Mouse (Mus musculus): ENCODE data around the gene Plcb1.

Gene Plcb1

GRCm38 (mm10) chr2:135403344-135403743 is 617.5 kb downstream of the Plcb1 start:
- DNase-seq (ENCODE audit: low read depth, low spot score): no peak

DNA sequence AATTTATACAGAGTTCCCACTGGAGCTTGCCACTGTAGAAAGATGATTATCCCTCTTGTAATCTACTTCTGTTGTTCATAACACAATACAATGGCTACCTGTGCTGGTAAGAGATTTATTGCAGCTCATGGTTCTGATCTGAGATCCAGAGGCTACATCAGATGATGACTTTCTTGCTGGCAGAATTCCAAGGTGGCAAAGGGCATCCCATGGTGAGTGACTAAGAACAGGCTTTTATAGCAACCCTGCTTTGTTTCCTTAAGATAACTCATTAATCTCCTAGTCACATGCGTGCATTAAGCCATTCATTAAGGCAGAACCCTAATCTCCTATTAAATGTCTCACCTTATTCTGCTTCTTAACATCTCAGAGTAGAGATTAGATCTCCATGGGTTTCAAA is 618.2 kb downstream of the Plcb1 start:
- DNase-seq (ENCODE audit: low read depth, low spot score): no peak

- no peak for DNase-seq (ENCODE audit: low read depth, low spot score)
Observed at GRCm38 (mm10) chr2:135409418-135410097, 623.7 kb downstream of the Plcb1 start.

DNA sequence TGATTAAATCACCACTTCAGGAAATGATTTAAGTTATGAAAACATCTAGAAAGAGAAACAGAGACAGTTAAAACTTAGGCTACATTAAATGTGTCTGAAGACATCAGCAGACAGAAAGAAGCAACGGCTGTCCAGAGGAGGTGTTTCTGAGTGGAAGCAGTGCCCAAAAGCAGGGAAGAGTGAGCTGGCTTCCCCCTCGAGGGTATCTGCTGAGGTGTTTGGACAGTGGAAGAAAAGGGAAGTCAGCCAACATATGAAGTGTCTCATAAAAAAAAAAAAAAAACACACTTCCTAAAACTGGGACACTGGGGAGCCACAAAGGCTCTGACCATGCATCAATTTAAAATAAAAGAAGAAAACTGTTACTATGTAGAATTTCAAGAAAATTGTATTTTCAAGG is 625.8 kb downstream of the Plcb1 start:
- DNase-seq (ENCODE audit: low read depth, low spot score): no peak

- DNase-seq (ENCODE audit: low read depth, low spot score): no peak
Observed at GRCm38 (mm10) chr2:135415137-135415536, 629.3 kb downstream of the Plcb1 start.

GRCm38 (mm10) chr2:135419301-135419700 is 633.4 kb downstream of the Plcb1 start:
- DNase-seq (ENCODE audit: low read depth, low spot score): no peak

DNA sequence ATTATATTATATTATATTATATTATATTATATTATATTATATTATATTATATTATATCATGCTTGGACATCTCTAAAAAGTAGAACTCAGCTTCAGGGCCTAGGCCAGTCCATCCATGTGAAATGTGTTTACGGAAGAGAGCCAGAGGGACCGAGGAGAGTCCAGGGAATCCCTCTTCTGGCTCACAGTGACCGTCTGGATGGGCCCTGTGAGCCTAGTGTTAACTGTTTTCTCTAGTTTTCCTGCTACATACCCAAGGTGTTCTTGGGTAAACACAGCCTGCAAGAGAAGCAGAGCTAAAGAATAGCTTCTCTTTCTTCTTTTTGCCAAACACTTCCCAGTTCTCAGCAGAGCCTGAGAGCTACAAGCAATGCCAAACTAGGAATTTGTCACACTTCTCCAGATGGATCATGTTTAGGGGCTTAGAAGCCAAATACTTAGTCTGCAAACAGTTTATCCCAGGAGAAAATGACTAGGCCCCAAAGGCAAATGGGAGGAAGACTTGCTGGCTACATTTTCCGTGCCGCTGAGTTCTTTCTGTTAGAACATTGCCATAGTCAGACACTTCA is 649.2 kb downstream of the Plcb1 start:
- no peak for DNase-seq (ENCODE audit: low read depth, low spot score)

GRCm38 (mm10) chr2:135439034-135439433 is 653.2 kb downstream of the Plcb1 start:
- no peak for DNase-seq (ENCODE audit: low read depth, low spot score)

DNA sequence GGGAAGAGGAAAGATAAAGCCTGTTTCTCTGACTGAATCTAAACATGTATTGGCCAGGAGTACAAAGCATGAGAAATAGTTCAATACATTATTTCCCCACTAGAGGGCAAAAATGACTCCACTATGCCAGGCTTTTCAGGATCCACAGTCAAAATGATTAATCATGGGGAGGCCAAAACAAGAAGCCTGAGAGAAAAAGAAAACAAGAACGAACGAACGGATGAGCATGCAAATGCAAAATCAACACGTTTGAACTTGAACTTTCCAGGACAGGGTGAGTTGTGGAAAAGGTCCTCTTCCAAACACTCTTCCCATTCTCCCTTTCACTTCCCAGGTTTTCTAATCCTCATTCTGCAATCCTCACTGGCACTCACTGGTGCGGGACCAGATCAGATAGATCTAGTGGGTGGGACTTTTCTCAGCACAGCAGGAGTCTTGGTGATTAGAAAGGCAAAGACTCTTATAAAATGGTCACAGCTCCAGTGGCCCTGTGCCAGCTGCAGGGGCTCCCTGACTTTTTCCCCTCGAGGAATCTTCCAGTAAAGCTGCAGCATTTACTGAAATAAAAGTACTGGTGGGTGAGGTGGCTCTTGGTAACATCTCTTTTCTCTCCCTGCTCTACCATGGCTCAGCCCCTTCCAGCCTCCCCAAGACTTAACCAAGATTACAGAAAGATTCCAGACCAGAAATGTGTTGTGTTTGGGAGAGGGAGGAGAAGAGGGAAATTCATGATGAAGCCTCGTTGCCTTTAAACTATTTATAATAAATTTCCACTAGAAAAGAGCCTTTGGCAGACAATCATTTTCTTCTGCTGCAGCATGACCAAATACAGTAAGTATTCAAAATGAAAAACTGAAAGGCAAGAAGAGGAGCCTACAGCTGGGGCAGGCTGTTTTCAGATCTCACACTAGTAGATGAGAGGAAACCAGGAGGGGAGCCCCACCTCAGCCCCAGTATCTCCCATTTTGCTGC is 654.0 kb downstream of the Plcb1 start:
- DNase-seq (ENCODE audit: low read depth, low spot score): peak; percentile 35

- DNase-seq (ENCODE audit: low read depth, low spot score): no peak
Observed at GRCm38 (mm10) chr2:135453581-135453980, 667.7 kb downstream of the Plcb1 start.

DNA sequence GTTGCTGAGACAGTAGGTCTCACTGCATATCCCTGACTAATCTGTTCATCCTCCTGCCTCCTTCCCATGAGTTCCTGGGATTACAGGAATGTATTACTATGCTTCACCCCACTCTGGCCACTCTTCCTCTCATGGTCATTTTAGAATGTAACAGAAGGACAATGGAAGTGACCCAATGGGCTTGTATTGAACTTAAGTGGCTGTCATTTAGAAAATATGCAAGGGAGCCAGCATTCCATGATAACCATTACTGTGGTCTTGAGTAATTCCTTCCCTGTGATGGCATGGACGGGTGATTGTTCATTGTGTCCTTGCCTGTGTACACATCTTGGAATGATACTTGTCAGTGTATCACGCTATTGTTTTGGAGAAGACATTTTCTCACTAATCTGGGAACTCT is 668.1 kb downstream of the Plcb1 start:
- DNase-seq (ENCODE audit: low read depth, low spot score): no peak

- DNase-seq (ENCODE audit: low read depth, low spot score): no peak
Observed at GRCm38 (mm10) chr2:135454455-135454854, 668.6 kb downstream of the Plcb1 start.

DNA sequence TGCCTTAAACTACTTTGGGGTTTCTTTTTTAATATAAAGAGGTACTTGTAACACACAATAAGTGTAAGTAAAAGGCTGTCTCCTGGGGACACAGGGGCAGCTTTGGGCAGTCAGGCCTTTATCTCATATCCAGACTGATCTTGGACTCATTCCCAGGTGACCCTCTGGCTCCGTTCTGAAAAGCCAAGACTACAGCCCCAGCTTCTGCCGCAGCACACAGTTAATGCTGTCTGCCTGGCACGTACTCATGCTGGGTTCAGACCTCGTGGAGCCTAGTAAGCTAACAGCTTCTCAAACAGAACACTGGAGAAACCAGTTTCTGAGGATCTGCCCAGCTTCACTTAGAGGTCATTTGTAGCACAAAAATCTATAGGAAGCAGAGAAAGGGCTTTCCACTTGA is 682.0 kb downstream of the Plcb1 start:
- DNase-seq (ENCODE audit: low read depth, low spot score): no peak

- no peak for DNase-seq (ENCODE audit: low read depth, low spot score)
Observed at GRCm38 (mm10) chr2:135474107-135474506, 688.2 kb downstream of the Plcb1 start.

DNA sequence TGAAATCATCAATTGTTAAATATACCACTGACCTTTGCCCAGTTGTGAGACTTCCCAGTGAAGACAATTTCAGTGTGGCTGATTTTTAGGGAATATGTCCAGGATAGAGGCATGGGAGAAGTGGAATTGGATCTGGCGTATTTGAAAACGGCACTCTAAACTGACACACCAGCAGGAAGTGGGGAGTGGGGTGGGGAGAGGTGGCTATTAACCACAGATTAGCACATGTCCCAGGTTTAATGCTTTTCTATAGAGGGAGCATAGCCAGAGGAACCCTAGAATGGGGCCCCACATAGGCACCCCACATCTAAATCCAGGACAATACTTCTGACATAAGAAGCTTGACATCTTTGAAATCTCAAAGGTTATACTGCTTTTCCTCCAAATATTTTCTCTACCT is 699.4 kb downstream of the Plcb1 start:
- DNase-seq (ENCODE audit: low read depth, low spot score): no peak

- no peak for DNase-seq (ENCODE audit: low read depth, low spot score)
Observed at GRCm38 (mm10) chr2:135488277-135488676, 702.4 kb downstream of the Plcb1 start.

DNA sequence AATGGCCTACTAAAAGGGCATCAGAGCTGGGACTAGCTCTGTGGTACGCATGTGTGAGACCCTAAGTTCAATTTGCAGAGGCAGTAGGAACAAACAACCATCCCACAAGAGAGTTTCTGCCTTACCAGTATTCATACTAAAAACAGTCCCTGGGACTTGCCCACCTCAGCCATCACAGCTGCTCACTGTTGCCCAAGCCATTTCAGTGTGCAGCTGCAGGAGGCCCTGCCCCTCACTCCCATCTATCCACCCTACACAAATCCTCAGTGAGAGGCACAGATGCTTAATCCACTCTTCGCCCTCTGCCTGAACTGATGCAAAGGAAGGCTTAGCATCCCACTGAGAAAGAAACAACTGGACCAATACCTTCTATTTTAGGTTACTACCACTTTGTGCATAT is 703.3 kb downstream of the Plcb1 start:
- no peak for DNase-seq (ENCODE audit: low read depth, low spot score)

GRCm38 (mm10) chr2:135492777-135493176 is 706.9 kb downstream of the Plcb1 start:
- DNase-seq (ENCODE audit: low read depth, low spot score): no peak

DNA sequence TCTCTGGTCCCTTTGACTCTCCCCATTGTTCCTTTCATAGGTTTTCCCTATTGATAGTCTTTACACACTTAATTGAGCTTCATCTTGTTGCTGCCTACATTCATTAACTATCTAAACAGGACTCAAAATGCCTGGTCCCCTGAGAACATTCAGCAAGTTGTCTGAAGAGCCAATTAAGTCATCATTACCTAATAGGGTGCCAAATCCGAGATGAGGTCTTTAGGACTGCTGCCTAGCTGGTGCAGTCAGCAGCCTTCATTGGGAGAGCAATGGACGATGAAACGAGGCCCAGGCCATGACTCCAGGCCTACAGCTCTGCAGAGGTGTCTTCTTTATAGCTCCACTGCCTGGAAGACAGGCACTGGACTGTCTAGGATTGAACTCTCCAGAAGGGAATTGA is 710.7 kb downstream of the Plcb1 start:
- no peak for DNase-seq (ENCODE audit: low read depth, low spot score)

GRCm38 (mm10) chr2:135497251-135497650 is 711.4 kb downstream of the Plcb1 start:
- DNase-seq (ENCODE audit: low read depth, low spot score): no peak

DNA sequence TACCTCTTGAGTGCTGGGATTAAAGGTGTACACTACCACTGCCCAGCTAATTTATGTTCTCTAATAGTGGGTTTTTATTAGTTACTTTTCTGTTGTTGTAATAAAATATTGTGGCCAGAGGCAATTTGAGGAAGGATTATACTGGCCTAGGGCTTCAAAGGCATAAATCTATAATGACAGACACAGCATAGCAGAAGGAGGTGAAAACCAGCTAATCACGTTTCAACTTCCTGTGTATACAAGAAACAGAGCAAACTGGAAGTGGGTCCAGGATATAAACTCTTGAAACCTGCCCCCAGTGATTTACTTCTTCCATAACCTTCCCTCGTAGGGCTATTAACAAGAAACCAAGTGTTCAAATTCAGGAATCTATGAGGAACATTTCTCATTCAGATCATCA is 715.0 kb downstream of the Plcb1 start:
- no peak for DNase-seq (ENCODE audit: low read depth, low spot score)

GRCm38 (mm10) chr2:135503328-135503997 is 717.6 kb downstream of the Plcb1 start:
- no peak for DNase-seq (ENCODE audit: low read depth, low spot score)
